Mouse (Mus musculus): Measurements from ENCODE around the gene Klra10. TPM values are rescaled to one million over a fixed set of nuclear protein-coding genes. Genes with fewer than 3 reads are reported as not detected.
"Not testable (repeated sequence)": the region's sequence is repeated elsewhere in the genome, so short reads cannot be mapped to it uniquely, and the experiment has no call there.

Klra10 gene
- not detected in 2 replicates for total RNA-seq (2015; ENCODE audit: low replicate concordance)
- total RNA-seq (2017; ENCODE audit: low replicate concordance): not detected in 2 replicates

DNA sequence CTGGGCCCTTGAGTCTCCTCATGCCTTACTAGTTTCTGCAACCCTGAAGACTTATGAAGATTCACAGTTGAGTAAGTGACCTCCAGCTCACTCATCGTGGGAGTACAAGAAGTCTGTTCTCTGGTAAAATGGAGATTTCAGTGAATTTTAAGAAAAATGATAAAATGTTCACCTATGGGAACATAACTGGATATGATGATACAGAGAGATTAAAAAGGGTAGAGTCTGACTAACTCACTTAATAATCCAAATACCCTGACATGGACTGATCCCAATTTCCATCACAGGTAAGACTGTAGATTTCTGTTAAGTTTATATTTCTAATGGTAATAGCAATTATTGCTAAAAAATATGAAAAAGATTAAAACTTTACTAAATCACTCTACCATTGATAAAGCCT lies at the start of gene Klra10:
Gene Klra10 (minus strand): TSS at position 101 of the 400 bp plus-strand sequence.
- not testable (repeated sequence) for ATAC-seq (replicated peaks; ENCODE audit: low FRiP score, poor library complexity, severe bottlenecking)

DNA sequence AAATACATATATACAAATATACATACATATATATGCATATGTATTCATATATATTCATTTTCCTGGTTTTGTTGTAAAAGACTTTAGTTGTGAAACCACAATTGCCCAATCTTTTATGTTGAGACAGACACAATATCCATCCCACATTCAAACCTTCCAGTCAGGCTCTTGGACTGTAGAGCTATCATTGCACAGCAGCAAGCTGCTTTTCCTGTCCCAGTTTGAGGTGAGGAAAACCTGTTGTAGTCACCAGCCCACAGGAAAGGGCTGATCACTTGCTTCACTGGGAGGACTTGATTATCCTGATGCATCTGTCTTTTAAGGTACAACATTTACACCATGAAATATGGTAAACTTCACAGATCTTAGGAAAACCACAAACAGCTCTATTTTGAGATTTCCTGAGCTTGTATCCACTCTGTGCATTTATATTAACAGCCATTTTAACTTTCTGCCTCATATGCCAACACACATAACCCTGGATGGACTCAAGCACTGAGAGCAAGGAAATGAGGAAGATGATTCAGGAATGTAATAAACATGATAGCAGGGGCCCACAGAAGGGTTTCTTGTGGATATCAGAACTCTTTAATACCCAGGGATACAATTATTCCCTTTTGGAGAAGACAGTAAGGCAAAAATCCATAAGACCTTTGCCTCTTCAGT lies 6.4 kb upstream of the Klra10 start:
- ATAC-seq (replicated peaks; ENCODE audit: low FRiP score, poor library complexity, severe bottlenecking): no peak

DNA sequence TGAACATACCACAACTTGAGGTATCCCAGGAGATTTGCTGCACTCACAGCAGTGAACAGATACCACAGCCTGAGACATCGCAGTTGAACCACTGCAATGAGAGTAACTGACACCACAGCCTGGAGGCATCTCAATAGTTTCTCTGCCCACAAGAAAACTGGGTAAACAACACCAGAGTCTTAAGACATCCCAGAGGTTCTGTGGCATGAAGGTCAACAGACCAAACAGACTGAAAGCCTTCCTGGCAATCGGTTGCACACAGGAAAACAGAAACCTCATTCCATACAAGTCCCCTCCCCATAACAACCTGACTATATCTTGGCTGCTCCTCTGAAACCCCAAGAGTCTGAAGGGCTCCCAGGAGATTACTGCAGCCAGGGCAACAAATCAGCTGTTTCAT lies 26.4 kb downstream of the Klra10 start:
- no peak for ATAC-seq (replicated peaks; ENCODE audit: low FRiP score, poor library complexity, severe bottlenecking)

DNA sequence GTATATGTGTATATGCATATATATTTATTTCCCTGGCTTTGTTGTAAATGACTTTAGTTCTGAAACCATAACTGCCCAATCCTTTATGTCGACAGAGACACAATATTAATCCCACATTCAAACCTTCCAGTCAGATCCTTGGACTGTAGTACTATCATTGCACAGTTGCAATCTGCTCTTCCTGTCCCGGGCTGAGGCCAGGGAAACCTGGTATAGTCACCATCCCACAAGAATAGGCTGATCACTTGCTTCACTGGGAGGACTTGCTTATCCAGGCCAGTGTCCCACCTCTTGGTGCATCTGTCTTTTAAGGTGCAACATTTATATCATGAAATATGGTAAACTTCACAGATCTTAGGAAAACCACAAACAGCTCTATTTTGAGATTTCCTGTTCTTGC lies 44.2 kb downstream of the Klra10 start:
- ATAC-seq (replicated peaks; ENCODE audit: low FRiP score, poor library complexity, severe bottlenecking): no peak

DNA sequence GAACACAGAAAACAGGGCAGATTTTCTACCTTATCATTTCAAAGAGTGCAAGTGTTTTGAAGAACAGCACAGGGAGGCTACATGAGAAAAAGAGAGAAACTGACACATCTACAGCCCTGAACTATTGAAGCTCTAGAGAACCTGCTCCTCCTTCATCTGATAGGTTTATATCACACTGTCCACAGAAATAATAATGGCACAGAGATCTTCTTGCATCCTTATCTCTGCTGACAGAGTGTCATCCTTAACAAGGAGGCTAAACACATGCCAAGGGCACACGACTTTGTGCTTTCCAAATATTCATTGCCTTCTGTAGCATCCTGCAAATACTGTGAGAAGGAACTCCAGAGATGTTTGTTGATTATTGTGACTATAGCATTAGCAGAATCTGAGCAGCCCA lies 45.1 kb downstream of the Klra10 start:
- no peak for ATAC-seq (replicated peaks; ENCODE audit: low FRiP score, poor library complexity, severe bottlenecking)

DNA sequence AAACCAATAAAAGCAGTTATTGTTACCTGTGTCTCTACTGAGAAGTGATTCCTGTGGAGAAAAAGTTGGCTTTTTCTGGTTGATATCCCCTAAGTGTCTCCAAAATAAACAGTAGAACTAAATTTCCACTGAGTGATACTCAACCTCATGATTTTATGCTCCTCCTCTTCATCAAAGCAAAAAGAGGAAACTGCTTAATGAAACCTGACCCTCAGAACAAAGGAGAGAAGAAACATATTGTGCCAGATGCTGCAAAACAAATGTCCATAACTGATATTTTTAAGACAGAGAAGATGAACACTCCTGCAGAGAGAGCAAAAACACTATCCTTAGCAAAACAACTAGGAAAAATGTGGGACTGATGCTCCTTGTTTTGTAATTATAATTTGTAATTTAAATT lies 48.5 kb downstream of the Klra10 start, which contains the start of gene Klra7:
Gene Klra7 (minus strand): TSS at position 101 of the 400 bp plus-strand sequence.
- ATAC-seq (replicated peaks; ENCODE audit: low FRiP score, poor library complexity, severe bottlenecking): no peak

Other genes with a start within 250 kb of the Klra10 start
- gene Klra4, start 214.7 kb downstream of the Klra10 start, total RNA-seq (2015; ENCODE audit: low replicate concordance): 3.4 TPM in 1 of 2 replicates, not detected in the other
- not detected in 2 replicates for gene Klra4, start 214.7 kb downstream of the Klra10 start, total RNA-seq (2017; ENCODE audit: low replicate concordance)
- gene Klra8, start 152.0 kb downstream of the Klra10 start, total RNA-seq (2015; ENCODE audit: low replicate concordance): 4.3 and 12.2 TPM in 2 replicates
- gene Klra8, start 152.0 kb downstream of the Klra10 start, total RNA-seq (2017; ENCODE audit: low replicate concordance): 1.7 TPM in 1 of 2 replicates, not detected in the other
- not detected in 2 replicates for gene Klra9, start 88.8 kb downstream of the Klra10 start, total RNA-seq (2015; ENCODE audit: low replicate concordance)
- gene Klra9, start 88.8 kb downstream of the Klra10 start, total RNA-seq (2017; ENCODE audit: low replicate concordance): 0.30 and 0.90 TPM in 2 replicates
- not detected in 2 replicates for gene Klra7, start 48.6 kb downstream of the Klra10 start, total RNA-seq (2015; ENCODE audit: low replicate concordance)
- 0.90 TPM in 1 of 2 replicates, not detected in the other for gene Klra7, start 48.6 kb downstream of the Klra10 start, total RNA-seq (2017; ENCODE audit: low replicate concordance)
- gene Klra3, start 55.6 kb upstream of the Klra10 start, total RNA-seq (2015; ENCODE audit: low replicate concordance): 4.7 TPM in 1 of 2 replicates, not detected in the other
- not detected in 2 replicates for gene Klra3, start 55.6 kb upstream of the Klra10 start, total RNA-seq (2017; ENCODE audit: low replicate concordance)
- gene Klra1, start 104.9 kb upstream of the Klra10 start, total RNA-seq (2015; ENCODE audit: low replicate concordance): not detected in 2 replicates
- gene Klra1, start 104.9 kb upstream of the Klra10 start, total RNA-seq (2017; ENCODE audit: low replicate concordance): 1.2 and 2.3 TPM in 2 replicates

Data from erythroid progenitor cell, adult 5-6 weeks (primary cell).